Mouse (Mus musculus) midbrain, postnatal 0 days (tissue): ENCODE results near the gene Astn2. TPM values are rescaled to one million over a fixed set of nuclear protein-coding genes. Genes with fewer than 3 reads are reported as not detected.
A peak's percentile ranks its signal among the peaks of the same experiment; 100 is the strongest.

Experiments used
- ATAC-seq: fragments of 200-750 bp; cut with Nextera tagmentation; 2 replicates; pipeline ENCODE4 v1.8.0; 2017; ENCODE audit warnings: moderate number of reproducible peaks, mild to moderate bottlenecking, moderate TSS enrichment, moderate library complexity; ENCODE audit not compliant: low FRiP score
- DNase-seq: peaks from one replicate; pipeline ENCODE4 v3.0.0-alpha.2; 2015; ENCODE audit warnings: low spot score
- H3K27ac ChIP-seq: fragments of 300-500 bp; sonication (generic); 2 replicates; pipeline ENCODE4 v1.5.1; 2014; ENCODE audit warnings: low read depth, mild to moderate bottlenecking, low read length, mixed read lengths
- H3K27me3 ChIP-seq: fragments of 300-500 bp; sonication (generic); 2 replicates; pipeline ENCODE4 v1.6.1; 2014; ENCODE audit warnings: low read length, control low read depth, mixed read lengths; ENCODE audit not compliant: insufficient read depth
- H3K36me3 ChIP-seq: fragments of 300-500 bp; sonication (generic); 2 replicates; pipeline ENCODE4 v1.6.1; 2014; ENCODE audit warnings: low read length, control low read depth, mixed read lengths; ENCODE audit not compliant: insufficient read depth
- H3K4me1 ChIP-seq: fragments of 300-500 bp; sonication (generic); 2 replicates; pipeline ENCODE4 v1.6.1; 2014; ENCODE audit warnings: mild to moderate bottlenecking, control low read depth, antibody characterized with exemption, low read length, mixed read lengths; ENCODE audit not compliant: insufficient read depth
- H3K4me2 ChIP-seq: fragments of 300-500 bp; sonication (generic); 2 replicates; pipeline ENCODE4 v1.6.1; 2014; ENCODE audit warnings: low read depth, mild to moderate bottlenecking, low read length, mixed read lengths; ENCODE audit not compliant: poor library complexity, severe bottlenecking
- H3K4me3 ChIP-seq: fragments of 300-500 bp; sonication (generic); 2 replicates; pipeline ENCODE4 v1.5.1; 2014; ENCODE audit warnings: low read depth, mild to moderate bottlenecking, low read length, moderate library complexity
- H3K9ac ChIP-seq: fragments of 300-500 bp; sonication (generic); replicated peaks from 2 replicates; pipeline ENCODE4 v1.6.1; 2014; ENCODE audit warnings: mild to moderate bottlenecking, low read length, moderate library complexity, mixed read lengths; ENCODE audit not compliant: poor library complexity, severe bottlenecking
- H3K9me3 ChIP-seq: fragments of 300-500 bp; sonication (generic); 2 replicates; pipeline ENCODE4 v1.6.1; 2016; ENCODE audit warnings: low read length, control low read depth
- CTCF ChIP-seq: IDR thresholded peaks from 2 replicates; pipeline ENCODE4 v1.5.1; 2016; ENCODE audit warnings: antibody characterized with exemption, mild to moderate bottlenecking
- WGBS: fragments of 180-500 bp; shearing (Covaris S2); extraction: QIAGEN DNeasy Blood & Tissue Kit; methylation state at CpG from one replicate; pipeline ENCODE4 v1.1.7; 2014; 5-methylcytosine and 5-hydroxymethylcytosine counted together
- polyA plus RNA-seq: library from polyadenylated mRNA; unstranded; fragments of >200 nt; fragmentation: Nextera tagmentation; extraction: Ambion mirVana; gene quantifications from 2 replicates; pipeline ENCODE4 v1.2.1, GENCODE M21; 2015
- total RNA-seq: library from RNA; depleted of rRNA; stranded (reverse); fragments of >200 nt; gene quantifications from 2 replicates; pipeline ENCODE4 v1.2.3, GENCODE M21; 2014

Astn2 gene
- total and polyA plus RNA-seq, 2 experiments from 2014 or later = 2.5 to 34.9 TPM

GRCm38 (mm10) chr4:66403708-66404200 is 657 bp downstream of the Astn2 start:
- H3K9me3 ChIP-seq = no peaks in the 10 kb centered on the region
- peak overlapping the region; percentile 92 for H3K9ac ChIP-seq
- H3K27ac ChIP-seq = peak overlapping the region; percentile 80
- H3K4me3 ChIP-seq = peak overlapping the region; percentile 89
- ATAC-seq (peak; percentile 48), DNase-seq (peak; percentile 45)
- H3K4me1 ChIP-seq = peaks cover 5% of the 10 kb centered on the region; the same call in 1 of the 2 replicates
- H3K36me3 ChIP-seq = no peaks in the 10 kb centered on the region
- H3K27me3 ChIP-seq = no peaks in the 10 kb centered on the region
- TF ChIP-seq CTCF = no peak
- H3K4me2 ChIP-seq = peak overlapping the region; percentile 81
- under 1% methylated on average over 43 of the region's 51 CpGs for WGBS

GRCm38 (mm10) chr4:66403116-66403707 is 1.2 kb downstream of the Astn2 start:
- WGBS = 0% methylated on average over 22 of the region's 22 CpGs
- peaks cover 5% of the 10 kb centered on the region; the same call in 1 of the 2 replicates for H3K4me1 ChIP-seq
- no peaks in the 10 kb centered on the region for H3K36me3 ChIP-seq
- DNase-seq = peak; percentile 22
- H3K4me3 ChIP-seq = peak overlapping the region; percentile 89
- no peak for TF ChIP-seq CTCF
- ATAC-seq = peak; percentile 17; the same call in 1 of the 2 replicates
- H3K27me3 ChIP-seq = no peaks in the 10 kb centered on the region
- H3K9ac ChIP-seq = peak overlapping the region; percentile 92
- no peaks in the 10 kb centered on the region for H3K9me3 ChIP-seq
- peak overlapping the region; percentile 80; the same call in 1 of the 2 replicates for H3K27ac ChIP-seq
- H3K4me2 ChIP-seq = peak overlapping the region; percentile 81

GRCm38 (mm10) chr4:66402611-66403010 is 1.8 kb downstream of the Astn2 start:
- H3K9me3 ChIP-seq = no peaks in the 10 kb centered on the region
- H3K36me3 ChIP-seq = no peaks in the 10 kb centered on the region
- under 1% methylated on average over 24 of the region's 24 CpGs for WGBS
- H3K4me3 ChIP-seq = peak overlapping the region; percentile 89
- peaks cover 5% of the 10 kb centered on the region; the same call in 1 of the 2 replicates for H3K4me1 ChIP-seq
- no peak for ATAC-seq
- peak overlapping the region; percentile 81 for H3K4me2 ChIP-seq
- peak; percentile 79 for DNase-seq
- no peak overlapping the region for H3K27ac ChIP-seq
- no peak for TF ChIP-seq CTCF
- peak overlapping the region; percentile 42; the same call in 1 of the 2 replicates for H3K9ac ChIP-seq
- no peaks in the 10 kb centered on the region for H3K27me3 ChIP-seq

GRCm38 (mm10) chr4:66401186-66401681 is 3.2 kb downstream of the Astn2 start:
- peak; percentile 90 for TF ChIP-seq CTCF
- Histone ChIP-seq H3K27ac (no peak overlapping the region), H3K36me3 (no peaks in the 10 kb centered on the region), H3K27me3 (no peaks in the 10 kb centered on the region), H3K4me2 (peak overlapping the region; percentile 81), H3K4me3 (peak overlapping the region; percentile 89), H3K4me1 (peaks cover 5% of the 10 kb centered on the region; the same call in 1 of the 2 replicates), H3K9me3 (no peaks in the 10 kb centered on the region), H3K9ac (peak overlapping the region; percentile 42; the same call in 1 of the 2 replicates)
- WGBS = 16% methylated on average over 8 of the region's 8 CpGs
- no peak; the same call in 1 of the 2 replicates for ATAC-seq
- peak; percentile 84 for DNase-seq

- H3K4me3 ChIP-seq = no peak overlapping the region
- peaks cover 5% of the 10 kb centered on the region; the same call in 1 of the 2 replicates for H3K4me1 ChIP-seq
- H3K27me3 ChIP-seq = no peaks in the 10 kb centered on the region
- no peaks in the 10 kb centered on the region for H3K9me3 ChIP-seq
- no peak for DNase-seq
- TF ChIP-seq CTCF = no peak
- no peak overlapping the region for H3K27ac ChIP-seq
- H3K36me3 ChIP-seq = no peaks in the 10 kb centered on the region
- no peak overlapping the region for H3K9ac ChIP-seq
- WGBS = 67% methylated on average over 4 of the region's 4 CpGs
- ATAC-seq = no peak
- no peak overlapping the region for H3K4me2 ChIP-seq
Observed at GRCm38 (mm10) chr4:66399066-66399465, 5.3 kb downstream of the Astn2 start.

- peak; percentile 48 for TF ChIP-seq CTCF
- Histone ChIP-seq H3K27ac (no peak overlapping the region), H3K36me3 (no peaks in the 10 kb centered on the region), H3K27me3 (no peaks in the 10 kb centered on the region), H3K4me2 (no peak overlapping the region), H3K9ac (no peak overlapping the region), H3K4me3 (no peak overlapping the region), H3K4me1 (peaks cover 5% of the 10 kb centered on the region; the same call in 1 of the 2 replicates), H3K9me3 (no peaks in the 10 kb centered on the region)
- DNase-seq = no peak
- ATAC-seq = no peak
Observed at GRCm38 (mm10) chr4:66397216-66397615, 7.2 kb downstream of the Astn2 start.
